Mouse (Mus musculus): ENCODE data around the gene Uchl4.
"Not testable (repeated sequence)": the region's sequence is repeated elsewhere in the genome, so short reads cannot be mapped to it uniquely, and the experiment has no call there.

Uchl4 gene

GRCm38 (mm10) chr9:64231674-64232073 is 3.3 kb upstream of the Uchl4 start:
- no peak for DNase-seq (ENCODE audit: low spot score)

GRCm38 (mm10) chr9:64232257-64232957 is 2.6 kb upstream of the Uchl4 start:
- peak; percentile 35 for DNase-seq (ENCODE audit: low spot score)

GRCm38 (mm10) chr9:64233656-64234055 is 1.3 kb upstream of the Uchl4 start:
- DNase-seq (ENCODE audit: low spot score) = no peak

GRCm38 (mm10) chr9:64236056-64236455 is 1.1 kb downstream of the Uchl4 start:
- DNase-seq (ENCODE audit: low spot score) = no peak

GRCm38 (mm10) chr9:64240116-64240515 is 5.1 kb downstream of the Uchl4 start:
- DNase-seq (ENCODE audit: low spot score) = no peak

- no peak for DNase-seq (ENCODE audit: low spot score)
These were observed 5.7 kb downstream of the Uchl4 start for GRCm38 (mm10) chr9:64240681-64241080.

- no peak for DNase-seq (ENCODE audit: low spot score)
These were observed 7.4 kb downstream of the Uchl4 start for GRCm38 (mm10) chr9:64242381-64242831.

- no peak for DNase-seq (ENCODE audit: low spot score)
These were observed 14.4 kb downstream of the Uchl4 start for GRCm38 (mm10) chr9:64249371-64249770.

- no peak for DNase-seq (ENCODE audit: low spot score)
These were observed 15.2 kb downstream of the Uchl4 start for GRCm38 (mm10) chr9:64250111-64250730.

GRCm38 (mm10) chr9:64252591-64253020 is 17.6 kb downstream of the Uchl4 start:
- DNase-seq (ENCODE audit: low spot score) = peak; percentile 18

GRCm38 (mm10) chr9:64253021-64253904 is 18.3 kb downstream of the Uchl4 start, which contains the start of gene Map2k1:
Gene Map2k1 (minus strand): TSS chr9:64253631.
- DNase-seq (ENCODE audit: low spot score) = peak; percentile 100

- DNase-seq (ENCODE audit: low spot score) = no peak
These were observed 20.4 kb downstream of the Uchl4 start for GRCm38 (mm10) chr9:64255422-64255821.

GRCm38 (mm10) chr9:64256204-64256603 is 21.2 kb downstream of the Uchl4 start:
- no peak for DNase-seq (ENCODE audit: low spot score)

GRCm38 (mm10) chr9:64259906-64260305 is 24.9 kb downstream of the Uchl4 start:
- no peak for DNase-seq (ENCODE audit: low spot score)

GRCm38 (mm10) chr9:64261023-64261422 is 26.0 kb downstream of the Uchl4 start:
- no peak for DNase-seq (ENCODE audit: low spot score)

- no peak for DNase-seq (ENCODE audit: low spot score)
These were observed 29.8 kb downstream of the Uchl4 start for GRCm38 (mm10) chr9:64264813-64265212.

GRCm38 (mm10) chr9:64267231-64267630 is 32.2 kb downstream of the Uchl4 start:
- no peak for DNase-seq (ENCODE audit: low spot score)

GRCm38 (mm10) chr9:64268196-64268595 is 33.2 kb downstream of the Uchl4 start:
- DNase-seq (ENCODE audit: low spot score) = no peak

- DNase-seq (ENCODE audit: low spot score) = not testable (repeated sequence)
These were observed 33.8 kb downstream of the Uchl4 start for GRCm38 (mm10) chr9:64268836-64269235.

GRCm38 (mm10) chr9:64271249-64271648 is 36.2 kb downstream of the Uchl4 start:
- no peak for DNase-seq (ENCODE audit: low spot score)

GRCm38 (mm10) chr9:64272611-64273010 is 37.6 kb downstream of the Uchl4 start:
- peak; percentile 63 for DNase-seq (ENCODE audit: low spot score)

- DNase-seq (ENCODE audit: low spot score) = no peak
These were observed 38.8 kb downstream of the Uchl4 start for GRCm38 (mm10) chr9:64273757-64274156.
